Mouse (Mus musculus) ES-Bruce4 (cell line): ENCODE results near the gene Plce1.

Experiments
- CTCF ChIP-seq: IDR thresholded peaks from one replicate; pipeline ENCODE4 v1.8.1; 2011; ENCODE audit warnings: low read depth, low read length
- EP300 ChIP-seq: IDR thresholded peaks from 2 replicates; pipeline ENCODE4 v1.6.1; 2011; ENCODE audit warnings: low read depth, low read length; ENCODE audit not compliant: insufficient read depth
- POLR2A ChIP-seq: IDR thresholded peaks from one replicate; pipeline ENCODE4 v1.8.1; 2011; ENCODE audit warnings: low read length; ENCODE audit not compliant: insufficient read depth

DNA sequence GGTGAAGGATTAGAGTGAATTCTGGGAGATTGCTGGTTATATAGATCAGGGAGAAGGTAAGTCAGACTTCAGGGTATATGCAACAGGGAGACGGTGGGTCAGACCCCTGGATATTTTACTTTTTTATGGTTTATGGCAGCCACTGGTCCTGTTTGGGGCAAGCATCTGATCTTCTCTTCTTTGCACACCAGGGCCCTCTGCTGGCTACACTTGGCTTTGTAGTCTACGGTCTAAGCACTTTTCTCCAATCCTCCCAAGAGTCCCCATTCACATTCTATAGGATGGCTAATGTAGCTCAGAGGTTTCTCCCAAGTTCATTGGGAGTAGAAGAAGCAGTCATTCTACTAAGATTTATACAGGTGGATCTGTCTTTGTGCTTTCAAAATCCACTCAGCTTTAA is 228.5 kb downstream of the Plce1 start:
- TF ChIP-seq CTCF (no peak), POLR2A (no peak), EP300 (no peak)
